Mouse (Mus musculus) thymus, postnatal 10 days (tissue): Measurements from ENCODE around the gene Bloc1s6.
A peak's percentile ranks its signal among the peaks of the same experiment; 100 is the strongest.

ENCODE experiments used
- DNase-seq, 2 experiments: peaks; one replicate each; pipeline ENCODE4 v3.0.0; 2021; ENCODE audit warnings: low spot score in 2 of 2

Bloc1s6 gene

DNA sequence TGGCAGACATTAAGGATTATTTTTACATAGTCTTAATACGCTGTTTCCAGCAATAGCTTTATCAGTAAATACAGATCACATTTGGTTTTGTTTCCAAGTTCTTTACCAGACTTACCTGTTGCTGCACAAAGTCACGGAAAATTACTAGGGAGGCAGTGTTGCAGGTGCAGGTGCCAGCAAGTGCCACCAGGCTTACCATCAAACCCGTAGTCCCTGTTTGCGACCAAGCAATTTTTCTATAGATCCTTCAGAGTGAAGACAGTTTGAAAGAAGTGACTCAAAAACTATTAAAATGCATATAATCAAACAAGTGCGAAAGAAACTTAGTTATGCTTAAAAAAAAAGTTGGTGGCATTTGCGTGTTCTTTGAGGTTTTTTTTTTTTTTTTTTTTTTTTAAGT, 26.2 kb downstream of the Bloc1s6 start:
- no peak for DNase-seq

DNA sequence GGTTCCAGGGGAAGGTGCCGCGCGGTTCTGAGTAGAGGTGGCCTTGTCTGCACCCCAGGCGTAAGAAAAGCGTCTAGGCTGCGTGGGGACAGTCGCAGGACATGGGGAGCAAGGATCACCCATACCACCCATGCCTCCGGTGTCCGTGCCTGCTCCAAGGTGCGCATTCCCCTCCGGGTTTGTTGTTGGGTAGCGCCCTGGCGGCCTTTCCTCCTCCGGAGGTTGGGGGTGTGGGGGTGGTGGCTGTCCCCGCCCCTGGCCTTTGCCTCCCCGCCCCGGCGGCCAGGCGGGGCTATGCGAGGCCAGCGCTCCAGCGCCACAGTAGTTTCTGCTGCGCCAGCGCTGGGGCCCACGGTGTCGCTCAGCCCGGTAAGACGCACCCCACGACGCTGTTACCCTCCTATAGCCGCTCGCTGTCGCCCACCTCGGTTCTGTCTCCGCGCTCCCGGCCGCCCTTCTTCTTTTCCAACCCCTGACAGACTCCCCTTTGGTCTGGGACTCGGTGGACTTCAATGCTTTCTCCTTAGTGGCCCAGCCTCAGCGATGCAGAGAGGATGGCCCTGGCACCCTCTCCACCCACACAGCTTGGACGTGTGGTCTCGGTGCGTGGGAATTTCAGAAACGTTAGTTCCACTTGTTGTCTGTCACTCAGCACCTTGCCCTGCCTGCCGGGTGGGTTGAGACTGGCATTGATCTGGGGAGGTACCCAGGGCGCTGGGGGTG, 26.9 kb downstream of the Bloc1s6 start, which contains the start of gene Sqor:
Sqor (plus strand) TSS at position 167 of the 723 bp plus-strand sequence.
- peak; percentile 34 to 43 for DNase-seq

DNA sequence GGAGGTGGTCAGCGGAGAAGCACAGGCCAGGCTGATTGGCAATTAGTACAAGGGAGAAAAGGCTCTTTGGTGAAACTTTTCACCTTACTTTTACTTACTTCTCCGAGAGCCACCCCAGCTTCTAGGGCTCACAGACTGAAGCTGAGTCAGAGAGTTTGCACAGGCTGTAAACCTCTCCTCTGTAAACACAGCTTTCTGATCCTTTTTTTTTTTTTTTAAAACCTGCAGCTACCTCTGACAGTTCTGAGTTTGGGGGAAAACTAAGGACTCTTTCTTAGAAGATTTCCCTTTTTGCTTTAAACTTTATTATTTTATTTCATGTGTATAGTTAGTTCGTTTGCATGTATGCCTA, 27.5 kb downstream of the Bloc1s6 start:
- no peak for DNase-seq

DNA sequence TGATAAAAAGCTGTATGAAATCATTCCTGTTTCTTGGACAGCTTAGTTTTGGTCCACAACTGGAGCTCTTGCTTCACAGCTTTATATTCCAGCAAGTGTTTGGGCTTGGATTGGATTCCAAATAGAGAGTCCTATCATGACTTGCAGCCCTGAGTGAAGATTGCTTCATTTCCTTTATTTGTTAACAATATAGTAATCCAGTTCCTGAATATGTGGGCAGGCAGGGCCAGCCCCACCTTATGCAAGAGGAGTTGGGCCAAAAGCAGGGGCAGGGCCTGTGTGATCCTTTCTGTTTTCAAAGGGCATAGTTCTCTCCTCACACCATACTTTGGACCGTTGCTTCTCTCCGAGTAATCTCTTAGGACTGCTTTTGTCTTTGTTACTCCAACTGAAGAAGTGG, 32.7 kb downstream of the Bloc1s6 start:
- DNase-seq = no peak

DNA sequence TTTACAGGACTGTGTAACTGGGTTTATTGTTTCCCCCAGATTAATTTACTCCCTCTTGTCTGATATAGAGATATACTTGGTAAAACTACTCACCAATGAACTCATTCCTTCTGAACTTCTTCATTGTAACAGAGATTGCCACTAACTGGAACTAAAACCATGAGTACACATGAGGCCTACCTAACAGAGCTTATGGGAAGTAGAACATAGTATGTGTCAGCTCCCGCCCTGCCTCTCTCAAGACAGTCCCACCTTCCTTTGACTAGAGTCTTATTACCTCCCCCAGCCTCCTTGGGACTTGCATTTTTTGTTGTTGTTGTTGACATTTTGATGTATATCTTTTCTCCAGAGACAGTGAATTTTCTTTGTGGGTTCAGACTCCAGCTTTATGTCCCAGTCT, 34.6 kb downstream of the Bloc1s6 start:
- no peak for DNase-seq

DNA sequence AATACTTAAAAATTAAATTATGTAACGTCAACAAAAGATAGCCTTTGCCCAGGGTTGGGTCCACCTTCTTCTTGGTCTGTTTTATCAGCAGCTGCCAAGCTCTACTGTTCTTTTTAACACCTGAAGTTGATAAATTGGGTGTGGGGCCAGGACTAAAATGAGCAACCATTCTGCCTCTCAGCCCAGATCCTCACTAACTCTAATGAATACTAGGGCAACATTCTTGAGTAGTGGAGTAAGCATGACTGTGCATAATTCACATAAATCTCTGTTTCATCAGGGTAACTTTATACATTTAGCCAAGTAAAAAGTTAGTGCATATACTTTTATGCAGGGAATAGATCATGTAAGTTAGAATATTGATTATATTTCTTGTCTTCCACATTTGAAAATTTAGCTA, 37.2 kb downstream of the Bloc1s6 start:
- no peak for DNase-seq

DNA sequence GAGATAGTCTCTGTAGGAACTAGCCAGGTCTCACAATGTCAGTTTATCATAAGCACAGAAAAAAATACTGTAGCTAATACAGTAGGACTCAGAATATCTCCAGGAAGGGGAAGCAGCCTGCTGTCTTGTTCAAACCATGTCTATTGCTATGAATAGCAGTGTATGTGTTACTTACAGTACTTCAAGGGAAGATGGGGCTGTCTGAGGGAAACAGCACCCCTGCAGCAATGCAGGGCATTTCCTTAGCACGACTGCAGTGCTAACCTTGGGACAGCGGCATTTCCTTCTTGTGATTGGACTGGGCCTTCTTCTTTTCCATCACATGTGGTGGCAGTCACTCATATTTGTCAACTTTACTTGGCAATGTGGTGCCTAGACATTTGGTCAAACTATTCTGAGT, 38.5 kb downstream of the Bloc1s6 start:
- DNase-seq = no peak

DNA sequence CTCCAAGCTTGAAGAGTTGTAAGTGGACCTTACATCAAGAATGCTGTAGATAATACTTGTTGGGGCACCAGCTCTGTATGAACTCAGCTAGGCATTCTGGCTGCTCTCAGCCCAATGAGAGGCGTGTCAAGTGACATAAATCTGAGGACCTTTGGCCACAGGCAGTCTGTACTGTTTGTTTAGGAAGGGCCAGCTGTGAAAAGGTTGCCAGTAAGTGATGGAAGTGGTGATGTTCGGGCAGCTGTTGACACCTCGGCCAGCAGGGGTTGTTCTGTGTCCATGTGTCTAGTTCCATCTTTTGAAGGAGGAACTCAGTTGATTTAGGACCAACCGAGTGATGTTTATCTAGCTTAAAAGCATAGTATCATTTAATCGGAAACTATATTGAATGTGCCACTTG, 41.7 kb downstream of the Bloc1s6 start:
- no peak for DNase-seq

DNA sequence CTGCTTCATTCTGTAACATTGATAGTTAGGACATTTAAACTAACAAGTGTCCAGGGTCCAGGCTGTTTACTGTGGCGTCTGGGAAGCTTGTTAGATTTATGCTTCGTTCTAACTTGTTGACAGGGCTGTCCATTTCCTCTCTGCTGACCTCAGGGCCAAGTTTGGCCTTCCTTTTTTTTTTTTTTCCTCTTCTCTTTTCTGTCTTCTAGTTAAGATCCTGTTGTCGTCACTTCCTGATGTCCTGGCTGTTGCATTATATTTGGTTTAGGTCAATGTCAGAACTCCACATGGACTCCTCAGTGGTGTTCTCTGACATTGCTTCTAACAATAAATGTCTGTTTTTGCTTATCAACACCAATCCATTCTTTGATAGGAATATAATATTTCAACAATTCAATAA, 42.1 kb downstream of the Bloc1s6 start:
- no peak for DNase-seq

DNA sequence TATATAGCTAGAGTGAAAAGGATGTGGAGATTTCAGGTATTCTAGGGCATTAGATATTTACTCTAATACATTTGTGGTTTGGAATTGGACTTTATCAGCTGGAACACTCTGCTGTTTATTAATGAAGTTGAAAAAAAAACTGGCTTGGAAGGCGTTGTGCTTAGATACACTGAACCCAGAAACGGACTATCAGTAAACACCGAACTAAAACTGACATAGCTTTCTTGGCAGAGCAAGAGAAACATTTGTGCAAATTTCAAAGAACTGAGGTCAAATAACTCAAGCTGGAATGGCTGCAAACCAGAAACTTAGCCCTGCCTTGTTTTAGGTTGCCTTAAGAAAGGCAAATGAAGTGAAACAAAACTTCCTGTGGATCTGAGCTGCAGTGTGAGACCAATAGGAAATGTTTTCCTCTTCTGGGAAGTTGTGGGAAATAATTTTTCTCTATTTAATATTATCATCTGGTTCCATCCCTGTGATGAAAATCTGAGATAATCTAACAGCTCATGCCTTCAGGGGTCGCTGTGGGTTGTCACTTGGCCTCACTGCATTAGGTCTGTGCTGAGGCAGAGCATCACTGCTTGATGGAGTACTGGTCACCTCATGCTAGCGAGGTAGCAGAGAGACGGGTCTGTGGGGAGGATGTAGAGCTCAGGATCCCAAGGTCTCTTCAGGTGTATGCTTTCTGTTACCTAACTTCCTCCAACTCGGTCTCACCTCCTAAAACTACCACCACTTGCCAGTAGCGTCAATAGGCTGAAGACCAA, 43.5 kb downstream of the Bloc1s6 start:
- no peak for DNase-seq

DNA sequence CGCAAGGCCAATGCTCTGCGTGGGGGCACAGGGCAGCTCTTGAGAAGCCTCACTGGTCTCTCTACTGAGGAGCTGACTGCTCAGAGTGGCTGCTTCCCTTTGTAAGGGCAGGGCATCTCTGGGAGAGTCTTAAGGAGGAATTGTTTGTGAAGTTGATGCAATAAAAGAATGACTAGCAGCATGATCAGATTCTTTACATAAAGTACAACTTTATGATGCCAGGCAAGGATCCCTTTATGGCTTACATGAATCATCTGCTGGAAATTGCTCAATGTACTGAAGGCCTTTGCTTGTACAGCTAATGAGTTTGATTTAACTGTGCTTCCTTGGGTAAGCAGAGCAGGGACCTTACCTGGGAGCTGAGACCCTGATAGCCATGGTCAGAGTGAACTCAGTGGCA, 45.4 kb downstream of the Bloc1s6 start:
- no peak for DNase-seq

DNA sequence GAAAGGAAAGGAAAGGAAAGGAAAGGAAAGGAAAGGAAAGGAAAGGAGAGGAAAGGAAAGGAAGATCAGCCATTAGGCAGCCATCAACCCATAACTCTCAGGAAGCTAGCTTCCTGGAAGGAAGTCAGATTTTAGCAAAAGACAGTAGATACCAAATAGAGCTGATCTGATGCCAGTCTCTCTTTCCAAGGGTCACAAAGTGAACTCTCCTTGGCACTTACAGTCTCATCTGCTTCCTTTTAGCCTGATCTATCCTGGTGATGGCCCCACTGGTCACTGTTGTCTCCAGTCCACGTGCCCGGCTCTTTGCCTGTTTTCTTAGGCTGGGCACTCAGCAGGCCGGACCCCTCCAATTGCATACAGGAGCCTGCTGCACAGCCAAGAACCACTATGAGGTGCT, 46.4 kb downstream of the Bloc1s6 start:
- no peak for DNase-seq

DNA sequence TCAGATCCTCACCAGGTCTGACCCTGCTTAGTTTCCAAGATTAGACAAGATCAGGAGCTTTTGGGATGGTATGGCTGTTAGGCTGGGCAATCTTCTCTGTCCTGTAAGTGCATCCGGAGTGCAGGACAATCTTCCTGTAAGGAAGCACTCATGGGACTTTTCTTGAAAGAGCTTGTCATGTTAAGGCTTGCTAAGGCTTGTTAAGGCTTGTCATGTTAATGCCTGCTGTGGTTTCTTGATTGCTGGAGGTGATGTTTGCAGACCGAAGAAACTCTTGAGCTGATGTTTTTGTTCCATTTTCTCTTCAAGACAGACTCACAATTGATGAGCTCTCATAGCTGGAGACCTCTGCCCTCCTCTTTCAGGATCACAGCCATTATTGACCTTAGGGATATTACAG, 47.9 kb downstream of the Bloc1s6 start:
- DNase-seq = no peak

DNA sequence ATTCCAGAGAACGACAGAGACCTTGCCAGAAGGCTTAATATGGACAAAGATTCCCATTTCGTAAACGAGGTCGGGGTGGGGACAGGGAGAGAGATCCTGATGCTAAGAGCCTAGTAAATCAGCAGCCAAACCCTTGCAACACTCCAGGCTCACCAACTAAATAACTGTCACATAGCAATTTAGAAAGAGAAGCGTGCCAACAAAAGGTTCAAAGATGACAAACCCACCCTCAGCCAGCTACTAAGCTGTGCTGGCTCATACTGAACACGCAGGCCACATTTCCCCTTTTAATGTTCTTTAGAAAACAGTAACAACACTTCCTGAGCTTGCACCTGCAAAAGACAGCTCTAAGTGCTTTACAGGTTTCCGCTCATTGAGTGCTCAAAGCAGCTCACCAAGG, 51.0 kb downstream of the Bloc1s6 start:
- DNase-seq = peak; percentile 36 to 55

DNA sequence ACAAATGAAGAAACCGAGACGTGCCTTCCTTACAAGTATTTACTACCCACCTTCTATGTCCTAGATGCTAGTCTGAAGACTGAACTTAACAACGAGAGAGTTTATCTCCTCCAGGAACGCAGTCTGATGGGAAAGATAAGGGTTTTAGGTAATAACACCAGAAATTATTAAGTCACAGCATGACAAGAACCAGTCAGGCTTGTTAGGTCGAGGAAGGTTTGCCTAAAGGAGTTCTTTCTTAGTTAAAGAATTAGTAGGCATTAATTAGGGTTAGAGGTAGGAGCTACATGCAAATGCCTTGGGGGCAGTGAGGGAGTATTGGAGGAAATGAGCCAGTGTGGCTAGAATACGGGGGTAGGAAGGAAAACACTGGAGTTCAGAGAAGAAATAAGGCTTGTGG, 51.4 kb downstream of the Bloc1s6 start:
- no peak for DNase-seq
